Mouse (Mus musculus): Measurements from ENCODE around the gene Nelfe. TPM values are rescaled to one million over a fixed set of nuclear protein-coding genes. Genes with fewer than 3 reads are reported as not detected.
"Not testable (repeated sequence)": the region's sequence is repeated elsewhere in the genome, so short reads cannot be mapped to it uniquely, and the experiment has no call there.

Nelfe gene
- 125 and 132 TPM in 2 replicates for polyA plus RNA-seq (2014; fragmentation: Nextera tagmentation; extraction: Ambion mirVana)

GRCm38 (mm10) chr17:34849722-34850516 is at the start of gene Nelfe, which contains the start of gene Skiv2l:
Gene Nelfe, plus strand, starts transcription at chr17:34850391.
Gene Skiv2l, minus strand, starts transcription at chr17:34850210.
- H3K4me2 ChIP-seq (ENCODE audit: low read depth): peak within 1 kb of the TSS; percentile 86
- peaks cover 9% of the 10 kb centered on the region for H3K36me3 ChIP-seq (ENCODE audit: control insufficient read depth, insufficient read depth, low read length)

GRCm38 (mm10) chr17:34800781-34801305 is 49.3 kb upstream of the Nelfe start:
- DNase-seq (ENCODE audit: low spot score); H3K27me3 ChIP-seq (ENCODE audit: control insufficient read depth, insufficient read depth, low read length); H3K9ac ChIP-seq (ENCODE audit: low read length); H3K4me3 ChIP-seq (ENCODE audit: low read depth, low read length); H3K27ac ChIP-seq (ENCODE audit: low read depth, low read length); ATAC-seq (ENCODE audit: insufficient read depth, low FRiP score, low TSS enrichment); H3K4me1 ChIP-seq (ENCODE audit: control insufficient read depth, insufficient read depth, low read length); H3K4me2 ChIP-seq (ENCODE audit: low read depth); H3K9me3 ChIP-seq (ENCODE audit: control insufficient read depth, low read length); H3K36me3 ChIP-seq (ENCODE audit: control insufficient read depth, insufficient read depth, low read length): not testable (repeated sequence)
- WGBS: 95% methylated on average over 16 of the region's 16 CpGs

More at GRCm38 (mm10) chr17:34849722-34850516, at the start of gene Nelfe, which contains the start of gene Skiv2l:
- Histone ChIP-seq H3K9ac (ENCODE audit: low read length) (peak within 1 kb of the TSS; percentile 76), H3K27ac (ENCODE audit: low read depth, low read length) (no peak within 1 kb of the TSS), H3K9me3 (ENCODE audit: control insufficient read depth, low read length) (no peaks in the 10 kb centered on the region), H3K27me3 (ENCODE audit: control insufficient read depth, insufficient read depth, low read length) (no peaks in the 10 kb centered on the region), H3K4me1 (ENCODE audit: control insufficient read depth, insufficient read depth, low read length) (peaks cover 9% of the 10 kb centered on the region), H3K4me3 (ENCODE audit: low read depth, low read length) (peak within 1 kb of the TSS; percentile 68)
- DNase-seq (ENCODE audit: low spot score): peak; percentile 99
- WGBS: 1% methylated on average over 64 of the region's 65 CpGs
- ATAC-seq (ENCODE audit: insufficient read depth, low FRiP score, low TSS enrichment): peak; percentile 97

DNA sequence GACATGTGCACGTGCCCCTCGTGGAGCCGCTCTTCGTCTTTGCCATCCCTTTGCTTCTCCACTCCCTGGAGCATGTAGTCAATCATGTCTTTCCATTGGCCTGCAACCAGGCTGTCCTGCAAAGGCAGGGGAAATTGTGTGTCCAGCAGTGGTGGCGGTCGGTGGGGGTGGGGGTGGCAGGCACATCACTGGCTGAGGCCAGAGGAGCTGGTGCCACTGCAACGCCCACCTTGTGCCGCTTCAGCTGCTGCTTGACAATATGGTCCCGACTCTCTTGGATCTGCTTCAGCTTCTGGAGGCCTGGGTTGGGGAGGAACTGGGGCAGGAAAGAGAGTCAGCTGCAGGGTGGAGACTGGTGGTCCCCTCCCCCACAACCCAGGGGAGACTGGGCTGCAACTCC is 47.4 kb upstream of the Nelfe start:
- 91% methylated on average over 5 of the region's 9 CpGs for WGBS
- DNase-seq (ENCODE audit: low spot score): not testable (repeated sequence)

GRCm38 (mm10) chr17:34803367-34803766 is 46.8 kb upstream of the Nelfe start:
- H3K4me3 ChIP-seq (ENCODE audit: low read depth, low read length); H3K9me3 ChIP-seq (ENCODE audit: control insufficient read depth, low read length); H3K27ac ChIP-seq (ENCODE audit: low read depth, low read length); H3K4me1 ChIP-seq (ENCODE audit: control insufficient read depth, insufficient read depth, low read length); H3K36me3 ChIP-seq (ENCODE audit: control insufficient read depth, insufficient read depth, low read length); H3K27me3 ChIP-seq (ENCODE audit: control insufficient read depth, insufficient read depth, low read length); DNase-seq (ENCODE audit: low spot score); H3K9ac ChIP-seq (ENCODE audit: low read length); H3K4me2 ChIP-seq (ENCODE audit: low read depth); ATAC-seq (ENCODE audit: insufficient read depth, low FRiP score, low TSS enrichment): not testable (repeated sequence)
- 91% methylated on average over 6 of the region's 6 CpGs for WGBS

More for the DNA sequence above, 47.4 kb upstream of the Nelfe start:
- not testable (repeated sequence) for H3K36me3 ChIP-seq (ENCODE audit: control insufficient read depth, insufficient read depth, low read length); H3K9ac ChIP-seq (ENCODE audit: low read length); ATAC-seq (ENCODE audit: insufficient read depth, low FRiP score, low TSS enrichment); H3K27me3 ChIP-seq (ENCODE audit: control insufficient read depth, insufficient read depth, low read length); H3K9me3 ChIP-seq (ENCODE audit: control insufficient read depth, low read length); H3K4me2 ChIP-seq (ENCODE audit: low read depth); H3K27ac ChIP-seq (ENCODE audit: low read depth, low read length); H3K4me1 ChIP-seq (ENCODE audit: control insufficient read depth, insufficient read depth, low read length); H3K4me3 ChIP-seq (ENCODE audit: low read depth, low read length)

GRCm38 (mm10) chr17:34804301-34804700 is 45.9 kb upstream of the Nelfe start, which contains the start of gene Cyp21a1:
Gene Cyp21a1, minus strand, starts transcription at chr17:34804561.
- H3K4me2 ChIP-seq (ENCODE audit: low read depth); H3K36me3 ChIP-seq (ENCODE audit: control insufficient read depth, insufficient read depth, low read length); ATAC-seq (ENCODE audit: insufficient read depth, low FRiP score, low TSS enrichment); H3K9ac ChIP-seq (ENCODE audit: low read length); H3K4me3 ChIP-seq (ENCODE audit: low read depth, low read length); H3K27ac ChIP-seq (ENCODE audit: low read depth, low read length); H3K27me3 ChIP-seq (ENCODE audit: control insufficient read depth, insufficient read depth, low read length); H3K9me3 ChIP-seq (ENCODE audit: control insufficient read depth, low read length); DNase-seq (ENCODE audit: low spot score); H3K4me1 ChIP-seq (ENCODE audit: control insufficient read depth, insufficient read depth, low read length): not testable (repeated sequence)
- WGBS: 92% methylated on average over 4 of the region's 6 CpGs

- H3K4me3 ChIP-seq (ENCODE audit: low read depth, low read length): no peak overlapping the region
- no peak for ATAC-seq (ENCODE audit: insufficient read depth, low FRiP score, low TSS enrichment)
- WGBS: 69% methylated on average over 6 of the region's 6 CpGs
Observed at GRCm38 (mm10) chr17:34804871-34805562, 45.2 kb upstream of the Nelfe start.

GRCm38 (mm10) chr17:34807176-34807575 is 43.0 kb upstream of the Nelfe start:
- no peaks in the 10 kb centered on the region for H3K9me3 ChIP-seq (ENCODE audit: control insufficient read depth, low read length)
- no peak overlapping the region for H3K27ac ChIP-seq (ENCODE audit: low read depth, low read length)
- H3K4me2 ChIP-seq (ENCODE audit: low read depth): no peak overlapping the region
- no peaks in the 10 kb centered on the region for H3K27me3 ChIP-seq (ENCODE audit: control insufficient read depth, insufficient read depth, low read length)
- ATAC-seq (ENCODE audit: insufficient read depth, low FRiP score, low TSS enrichment) (no peak), DNase-seq (ENCODE audit: low spot score) (no peak)
- no peak overlapping the region for H3K9ac ChIP-seq (ENCODE audit: low read length)
- H3K4me1 ChIP-seq (ENCODE audit: control insufficient read depth, insufficient read depth, low read length): no peaks in the 10 kb centered on the region
- WGBS: 65% methylated on average over 3 of the region's 3 CpGs
- no peak overlapping the region for H3K4me3 ChIP-seq (ENCODE audit: low read depth, low read length)
- no peaks in the 10 kb centered on the region for H3K36me3 ChIP-seq (ENCODE audit: control insufficient read depth, insufficient read depth, low read length)

More at GRCm38 (mm10) chr17:34804871-34805562, 45.2 kb upstream of the Nelfe start:
- DNase-seq (ENCODE audit: low spot score): no peak
- no peak overlapping the region for H3K9ac ChIP-seq (ENCODE audit: low read length)
- no peaks in the 10 kb centered on the region for H3K4me1 ChIP-seq (ENCODE audit: control insufficient read depth, insufficient read depth, low read length)
- H3K4me2 ChIP-seq (ENCODE audit: low read depth): no peak overlapping the region
- H3K27ac ChIP-seq (ENCODE audit: low read depth, low read length): no peak overlapping the region
- H3K36me3 ChIP-seq (ENCODE audit: control insufficient read depth, insufficient read depth, low read length): no peaks in the 10 kb centered on the region
- no peaks in the 10 kb centered on the region for H3K27me3 ChIP-seq (ENCODE audit: control insufficient read depth, insufficient read depth, low read length)
- no peaks in the 10 kb centered on the region for H3K9me3 ChIP-seq (ENCODE audit: control insufficient read depth, low read length)

- no peak for DNase-seq (ENCODE audit: low spot score)
Observed at GRCm38 (mm10) chr17:34808599-34809205, 41.5 kb upstream of the Nelfe start.

More at GRCm38 (mm10) chr17:34808599-34809205, 41.5 kb upstream of the Nelfe start:
- Histone ChIP-seq H3K9ac (ENCODE audit: low read length) (no peak overlapping the region), H3K4me3 (ENCODE audit: low read depth, low read length) (no peak overlapping the region), H3K36me3 (ENCODE audit: control insufficient read depth, insufficient read depth, low read length) (no peaks in the 10 kb centered on the region), H3K9me3 (ENCODE audit: control insufficient read depth, low read length) (no peaks in the 10 kb centered on the region), H3K4me2 (ENCODE audit: low read depth) (no peak overlapping the region), H3K27me3 (ENCODE audit: control insufficient read depth, insufficient read depth, low read length) (no peaks in the 10 kb centered on the region), H3K4me1 (ENCODE audit: control insufficient read depth, insufficient read depth, low read length) (no peaks in the 10 kb centered on the region), H3K27ac (ENCODE audit: low read depth, low read length) (no peak overlapping the region)
- 88% methylated on average over 6 of the region's 6 CpGs for WGBS
- ATAC-seq (ENCODE audit: insufficient read depth, low FRiP score, low TSS enrichment): no peak

Measured in neural tube, embryonic 11.5 days (tissue).